Mouse (Mus musculus): ENCODE results near the gene Rlf.

Rlf gene

GRCm38 (mm10) chr4:121163501-121164030 lies 51.3 kb downstream of the Rlf start:
- no peak for DNase-seq (ENCODE audit: low read depth, low spot score)

- DNase-seq (ENCODE audit: low read depth, low spot score) = no peak
Measured at GRCm38 (mm10) chr4:121109126-121109525, 105.8 kb downstream of the Rlf start, which contains the start of gene Tmco2. Gene Tmco2, minus strand, starts transcription at chr4:121109226.

GRCm38 (mm10) chr4:121103304-121103703 lies 111.6 kb downstream of the Rlf start:
- no peak for DNase-seq (ENCODE audit: low read depth, low spot score)

GRCm38 (mm10) chr4:121097650-121098378 lies 117.1 kb downstream of the Rlf start, which contains the start of gene Zmpste24:
Gene Zmpste24, minus strand, starts transcription at chr4:121098241.
- peak; percentile 87 for DNase-seq (ENCODE audit: low read depth, low spot score)
